Mouse (Mus musculus) brain, embryonic 14.5 days (tissue): Measurements from ENCODE around the gene Eef1g.

Experiments used
- CTCF ChIP-seq: fragments of 200-500 bp; IDR thresholded peaks from 2 replicates; pipeline ENCODE4 v1.5.1; 2012; ENCODE audit warnings: inconsistent platforms, mild to moderate bottlenecking, moderate library complexity, borderline replicate concordance; ENCODE audit not compliant: insufficient read depth, insufficient read length; ENCODE audit errors: extremely low read depth
- POLR2A ChIP-seq: fragments of 200-500 bp; IDR thresholded peaks from 2 replicates; pipeline ENCODE4 v1.6.1; 2012; ENCODE audit warnings: mild to moderate bottlenecking, inconsistent platforms, borderline replicate concordance; ENCODE audit not compliant: poor library complexity, insufficient read depth, insufficient read length, severe bottlenecking; ENCODE audit errors: extremely low read depth

DNA sequence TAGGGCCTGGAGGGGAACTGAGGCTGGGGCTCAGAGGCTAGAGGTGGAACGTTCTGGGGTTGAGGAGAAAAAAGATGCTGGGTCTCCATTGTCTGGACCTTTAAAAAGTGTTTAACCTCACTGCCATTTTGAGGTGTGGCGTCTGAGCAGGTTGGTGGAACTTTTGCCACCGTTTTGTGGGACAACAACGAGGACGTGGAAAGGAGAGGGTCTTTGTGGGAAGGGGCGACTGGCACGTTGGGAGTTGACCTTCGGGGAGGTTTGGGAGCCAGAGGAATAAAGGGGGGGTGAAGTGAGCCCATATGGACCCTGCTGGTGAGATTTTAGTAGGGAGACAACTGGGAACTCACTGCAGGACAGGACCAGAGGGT, 517 bp downstream of the Eef1g start:
- TF ChIP-seq POLR2A: no peak
- no peak for TF ChIP-seq CTCF
